Mouse (Mus musculus): Measurements from ENCODE around the gene Themis2. TPM values are rescaled to one million over a fixed set of nuclear protein-coding genes. Genes with fewer than 3 reads are reported as not detected.
"Not testable (repeated sequence)": the region's sequence is repeated elsewhere in the genome, so short reads cannot be mapped to it uniquely, and the experiment has no call there.

Themis2 gene
- total RNA-seq, 2 experiments from 2014 or later: 0.86 to 0.94 TPM

DNA sequence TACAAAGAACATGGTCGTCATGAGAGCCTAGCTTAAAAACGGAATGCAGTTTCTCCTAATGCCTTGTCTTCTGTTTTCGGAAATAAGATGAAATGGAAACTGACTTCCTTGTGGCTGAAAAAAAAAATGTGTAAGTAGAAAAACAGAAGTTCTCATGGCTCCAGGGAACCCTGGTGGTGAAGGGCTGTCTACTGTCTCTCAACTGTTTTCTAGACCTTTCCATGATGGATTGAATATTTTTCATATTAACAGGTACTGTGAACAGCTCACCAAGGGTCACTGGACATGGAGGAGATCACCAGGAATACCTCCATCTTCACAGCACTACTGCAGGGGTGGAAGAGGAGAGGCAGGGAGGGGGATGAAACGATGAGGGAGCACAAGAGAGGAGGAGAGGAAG, 1.8 kb upstream of the Themis2 start:
- no peak for DNase-seq (ENCODE audit: extremely low spot score in 1 of 2, low spot score in 2 of 2)
- intact Hi-C loops (cut with DNase I): no loop called here
- no peak; the same call in 1 of the 2 replicates for TF ChIP-seq CTCF (IDR thresholded peaks at IDR 0.05)
- Histone ChIP-seq H3K27ac (no peak overlapping the region), H3K4me3 (no peak overlapping the region)

DNA sequence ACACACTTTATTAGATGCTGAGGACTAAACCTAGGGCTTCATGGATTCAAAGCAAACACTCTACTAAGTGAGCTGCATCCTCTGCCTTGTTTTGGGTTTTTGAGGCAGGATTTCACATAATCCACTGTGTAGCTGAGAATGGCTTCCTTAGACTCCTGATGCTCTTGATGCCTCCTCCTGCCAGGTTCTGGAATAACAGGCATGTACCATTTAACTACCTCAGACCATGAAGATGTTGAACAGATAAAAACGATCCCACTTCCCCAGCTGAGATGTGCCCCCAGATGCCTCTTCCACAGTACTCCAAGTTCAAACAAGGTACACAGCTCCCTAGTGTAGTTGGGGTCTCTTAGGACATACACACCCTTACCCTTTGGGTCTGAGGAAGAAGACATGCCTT, 1.3 kb upstream of the Themis2 start:
- intact Hi-C loops (cut with DNase I): no loop called here
- H3K27ac ChIP-seq: no peak overlapping the region
- no peak for TF ChIP-seq CTCF (IDR thresholded peaks at IDR 0.05)
- no peak for DNase-seq (ENCODE audit: extremely low spot score in 1 of 2, low spot score in 2 of 2)
- no peak overlapping the region for H3K4me3 ChIP-seq

DNA sequence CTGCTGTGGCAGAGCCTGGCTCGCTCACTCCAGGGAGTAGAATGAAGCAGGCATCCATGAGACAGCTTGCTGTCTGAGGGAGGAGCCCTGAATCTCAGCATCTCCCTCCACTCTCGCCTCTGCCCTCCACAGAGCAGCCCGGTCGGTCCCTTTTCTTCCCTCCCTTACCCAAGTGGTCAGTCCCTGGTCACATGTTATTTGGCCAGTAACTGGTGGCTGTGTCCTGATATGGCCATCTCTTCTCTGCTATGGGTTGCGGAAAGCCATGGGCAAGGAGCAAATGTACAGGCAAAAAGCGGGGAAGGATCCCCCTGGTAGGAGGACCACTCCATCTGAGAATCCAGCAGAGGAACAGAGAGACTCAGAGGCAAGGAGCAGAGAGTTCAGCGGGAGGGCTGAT, 1.0 kb downstream of the Themis2 start:
- no peak for DNase-seq (ENCODE audit: extremely low spot score in 1 of 2, low spot score in 2 of 2)
- TF ChIP-seq CTCF (IDR thresholded peaks at IDR 0.05): no peak
- Histone ChIP-seq H3K4me3 (no peak overlapping the region), H3K27ac (no peak overlapping the region)
- intact Hi-C loops (cut with DNase I): no loop called here

DNA sequence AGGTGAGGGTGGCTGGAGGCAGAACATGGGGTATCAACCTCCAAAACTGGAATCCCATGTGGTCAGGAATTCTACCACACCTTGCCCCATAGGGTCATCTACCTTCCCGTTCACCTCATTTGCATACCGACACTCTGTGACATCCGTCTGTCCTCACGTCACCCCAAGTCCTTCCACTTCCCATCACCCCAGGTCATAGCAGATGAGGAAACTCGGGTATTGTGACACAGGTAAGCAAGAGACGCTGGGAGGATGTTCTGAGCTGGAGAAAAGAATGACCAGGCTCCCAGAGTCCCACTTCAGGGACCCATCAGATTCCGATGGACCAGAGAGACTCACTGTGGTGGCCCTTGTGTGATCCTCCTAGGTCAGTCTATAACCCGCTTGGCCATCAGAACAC, 1.4 kb downstream of the Themis2 start:
- Histone ChIP-seq H3K27ac (no peak overlapping the region), H3K4me3 (no peak overlapping the region)
- no peak for DNase-seq (ENCODE audit: extremely low spot score in 1 of 2, low spot score in 2 of 2)
- no peak for TF ChIP-seq CTCF (IDR thresholded peaks at IDR 0.05)
- intact Hi-C loops (cut with DNase I): no loop called here

DNA sequence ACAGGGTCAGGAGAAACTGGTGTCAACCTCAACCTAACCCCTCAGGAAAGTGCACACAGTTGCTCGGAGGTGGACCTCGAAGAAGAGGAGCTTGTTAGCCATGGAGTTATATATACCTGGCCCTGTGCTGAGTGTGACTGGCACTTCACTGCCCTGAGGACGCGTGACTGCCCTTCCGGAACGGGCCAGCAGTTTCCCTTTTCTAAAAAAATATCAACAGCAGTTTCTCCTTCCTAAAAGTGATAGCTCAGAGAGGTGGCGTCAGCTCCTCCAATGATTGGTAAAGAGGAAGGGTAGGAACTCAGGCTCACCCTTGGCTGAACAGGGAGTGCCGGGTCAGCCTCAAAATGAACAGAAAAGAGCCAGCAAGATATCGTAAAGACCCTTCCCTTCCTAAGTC, 2.2 kb downstream of the Themis2 start:
- TF ChIP-seq CTCF (IDR thresholded peaks at IDR 0.05): no peak
- no peak for DNase-seq (ENCODE audit: extremely low spot score in 1 of 2, low spot score in 2 of 2)
- intact Hi-C loops (cut with DNase I): no loop called here
- H3K4me3 ChIP-seq: no peak overlapping the region
- no peak overlapping the region for H3K27ac ChIP-seq

DNA sequence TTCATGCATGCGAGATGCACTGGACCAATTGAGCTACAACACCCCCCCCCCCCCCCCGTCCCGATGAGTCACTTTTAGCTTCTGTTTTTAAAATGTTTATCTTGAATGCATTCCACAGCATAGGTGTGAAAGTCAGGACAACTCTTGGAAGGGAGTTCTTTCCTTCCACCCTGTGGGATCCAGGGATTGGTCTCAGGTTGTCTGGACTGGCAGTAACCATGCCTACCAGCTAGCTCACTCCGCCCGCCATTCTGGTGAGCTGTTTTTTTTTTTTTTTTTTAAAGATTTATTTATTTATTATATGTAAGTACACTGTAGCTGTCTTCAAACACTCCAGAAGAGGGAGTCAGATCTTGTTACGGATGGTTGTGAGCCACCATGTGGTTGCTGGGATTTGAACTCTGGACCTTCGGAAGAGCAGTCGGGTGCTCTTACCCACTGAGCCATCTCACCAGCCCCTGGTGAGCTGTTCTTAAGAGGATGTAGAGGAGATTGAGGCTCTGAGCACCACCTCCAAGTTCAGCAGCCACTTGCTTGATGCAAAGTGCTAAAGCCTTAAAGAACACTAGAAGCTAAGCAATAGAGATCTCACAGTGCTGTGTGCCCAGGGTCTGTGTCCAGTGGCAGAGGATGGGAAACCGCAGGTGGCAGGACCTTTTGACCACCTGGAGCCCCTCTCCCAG, 2.7 kb downstream of the Themis2 start:
- intact Hi-C loops (cut with DNase I); H3K4me3 ChIP-seq; H3K27ac ChIP-seq; DNase-seq (ENCODE audit: extremely low spot score in 1 of 2, low spot score in 2 of 2): not testable (repeated sequence)

DNA sequence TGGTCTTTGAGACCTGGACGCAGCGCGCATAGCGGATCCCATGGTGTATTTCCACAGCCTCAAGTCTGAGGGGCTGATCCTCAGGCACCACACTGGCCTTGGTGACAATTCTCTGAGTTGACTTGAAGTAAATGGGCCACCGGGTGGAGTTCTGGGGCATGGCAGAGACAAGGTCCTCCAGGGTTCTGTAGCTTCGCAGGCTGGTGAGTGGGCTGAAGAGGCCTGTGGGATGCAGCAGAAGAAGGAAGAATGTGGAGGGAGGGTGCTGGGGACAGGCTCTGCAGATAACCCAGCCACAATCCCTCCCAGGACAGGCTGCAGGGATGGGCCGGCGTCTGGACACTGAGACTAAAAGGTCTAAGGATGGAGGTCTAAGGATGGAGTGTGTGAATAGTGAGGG, 6.5 kb downstream of the Themis2 start:
- intact Hi-C loops (cut with DNase I): no loop called here
- TF ChIP-seq CTCF (IDR thresholded peaks at IDR 0.05): no peak

DNA sequence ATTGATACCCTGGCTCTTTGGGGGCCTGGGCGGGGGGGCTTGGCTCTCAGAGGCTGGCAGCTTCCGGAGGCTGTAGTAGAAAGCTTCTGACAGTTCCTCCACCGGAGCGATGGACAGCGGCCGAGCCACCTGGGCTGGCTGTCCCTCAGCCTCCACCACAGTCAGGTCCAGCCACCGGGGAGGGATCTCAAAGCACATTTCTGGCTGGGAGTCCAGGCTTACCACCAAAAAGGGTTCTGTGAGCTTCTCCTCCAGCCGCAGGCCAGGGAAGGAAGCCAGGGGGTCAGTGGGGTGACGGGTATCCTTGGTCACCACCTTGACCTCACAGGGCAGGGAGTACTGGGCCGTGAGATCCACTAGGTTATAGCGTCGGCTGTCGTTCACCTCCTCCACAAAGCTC, 11.0 kb downstream of the Themis2 start:
- no peak for DNase-seq (ENCODE audit: extremely low spot score in 1 of 2, low spot score in 2 of 2)
- intact Hi-C loops (cut with DNase I): no loop called here
- H3K4me3 ChIP-seq: no peak overlapping the region
- TF ChIP-seq CTCF (IDR thresholded peaks at IDR 0.05): no peak
- no peak overlapping the region for H3K27ac ChIP-seq

More for the DNA sequence above, 6.5 kb downstream of the Themis2 start:
- H3K27ac ChIP-seq: no peak overlapping the region
- DNase-seq (ENCODE audit: extremely low spot score in 1 of 2, low spot score in 2 of 2): no peak
- no peak overlapping the region for H3K4me3 ChIP-seq

DNA sequence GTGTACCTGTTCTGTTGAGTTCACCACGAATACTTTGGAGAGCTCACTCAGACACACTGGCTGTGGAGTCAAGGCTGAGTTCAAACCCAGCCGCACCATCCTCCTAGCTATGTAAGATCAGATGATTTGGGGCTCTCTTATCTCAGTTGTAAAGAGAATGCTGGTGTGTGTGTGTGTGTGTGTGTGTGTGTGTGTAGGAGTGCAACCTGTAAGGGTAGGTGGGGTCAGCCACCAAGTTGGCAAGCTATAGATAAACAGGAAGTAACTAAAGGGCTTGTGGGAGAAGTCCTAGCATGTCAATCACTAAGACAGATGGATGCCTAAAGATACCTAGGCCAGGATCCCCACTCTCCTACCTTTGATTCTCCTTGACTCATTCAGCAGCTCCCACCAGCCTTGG, 12.5 kb downstream of the Themis2 start:
- DNase-seq (ENCODE audit: extremely low spot score in 1 of 2, low spot score in 2 of 2): no peak
- no peak overlapping the region for H3K4me3 ChIP-seq
- intact Hi-C loops (cut with DNase I): no loop called here
- H3K27ac ChIP-seq: no peak overlapping the region
- no peak for TF ChIP-seq CTCF (IDR thresholded peaks at IDR 0.05)

DNA sequence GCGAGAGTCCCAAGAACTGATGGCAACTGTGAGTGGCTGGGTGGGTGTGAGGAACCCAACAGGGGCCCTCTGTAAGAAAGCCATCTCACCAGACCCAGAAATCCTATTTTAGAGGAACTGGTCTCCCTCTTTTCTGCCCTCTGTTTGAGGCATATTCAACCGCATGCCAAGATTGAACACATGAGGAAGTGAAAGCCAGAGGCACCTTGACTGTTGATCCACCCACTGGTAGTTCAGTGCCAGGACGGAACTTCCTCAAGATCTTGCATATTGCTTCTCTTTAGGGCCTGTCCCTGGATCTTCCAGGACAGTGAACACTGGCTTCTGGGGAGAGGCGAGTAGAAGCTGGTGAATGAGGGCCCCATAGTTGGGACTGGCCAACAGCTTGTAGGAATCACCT, 15.9 kb downstream of the Themis2 start:
- DNase-seq (ENCODE audit: extremely low spot score in 1 of 2, low spot score in 2 of 2): no peak
- no peak for TF ChIP-seq CTCF (IDR thresholded peaks at IDR 0.05)
- no peak overlapping the region for H3K4me3 ChIP-seq
- no peak overlapping the region for H3K27ac ChIP-seq
- intact Hi-C loops (cut with DNase I): no loop called here

DNA sequence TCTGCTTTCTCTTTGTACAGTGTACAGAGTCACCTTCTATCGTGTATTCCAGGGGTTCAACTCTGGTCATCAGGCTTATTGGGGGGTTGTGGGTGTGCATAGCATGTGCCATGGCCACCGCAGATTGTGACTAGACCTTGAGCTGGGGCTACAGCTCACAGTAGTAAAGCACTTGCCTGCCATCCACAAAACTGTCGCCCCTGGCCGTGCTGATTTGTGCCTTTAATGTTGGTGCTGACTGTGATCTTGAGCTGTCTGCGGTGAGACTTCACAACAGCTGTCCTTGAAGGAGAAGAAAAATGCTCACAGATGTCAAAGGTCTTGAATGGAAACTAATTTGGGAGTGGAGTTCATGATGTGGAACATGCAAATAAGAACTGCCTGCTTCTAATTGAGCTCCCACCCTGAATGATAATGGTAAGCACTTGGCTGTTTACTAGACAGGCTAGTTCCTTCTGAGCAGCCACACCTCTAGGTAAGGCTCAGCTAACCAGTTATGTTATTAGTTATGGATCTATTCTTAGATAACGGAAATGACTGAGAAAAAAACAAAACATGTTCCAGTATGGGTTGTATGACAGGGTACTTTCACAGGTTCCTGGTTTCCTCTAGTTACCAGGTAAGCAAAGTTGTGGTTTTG, 17.5 kb downstream of the Themis2 start:
- H3K4me3 ChIP-seq: no peak overlapping the region
- no peak for DNase-seq (ENCODE audit: extremely low spot score in 1 of 2, low spot score in 2 of 2)
- no peak overlapping the region for H3K27ac ChIP-seq
- intact Hi-C loops (cut with DNase I): loop anchor here (5.0 kb wide), 1 partner anchor 154 kb away; no protein-coding TSS in a partner anchor
- TF ChIP-seq CTCF (IDR thresholded peaks at IDR 0.05): no peak

DNA sequence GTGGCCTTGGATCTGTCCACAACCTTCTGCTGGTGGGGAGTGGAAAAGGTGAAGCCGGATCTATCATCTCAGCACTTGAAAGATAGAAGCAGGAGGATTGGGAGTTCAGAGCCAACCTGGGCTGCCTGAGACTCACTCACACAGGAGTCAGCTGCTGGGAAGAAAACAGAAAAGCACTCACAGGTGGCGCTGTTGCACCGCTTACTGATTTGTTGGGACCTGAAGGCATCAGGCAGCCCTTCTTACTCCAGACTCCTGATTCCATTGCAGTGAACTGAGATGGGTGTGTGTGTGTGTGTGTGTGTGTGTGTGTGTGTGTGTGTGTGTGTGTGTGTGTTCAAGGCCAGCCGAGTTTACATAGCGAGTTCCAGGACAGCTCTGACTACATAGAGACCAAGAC, 19.4 kb downstream of the Themis2 start:
- peak; percentile 63 for TF ChIP-seq CTCF (IDR thresholded peaks at IDR 0.05)
- H3K27ac ChIP-seq: no peak overlapping the region
- DNase-seq (ENCODE audit: extremely low spot score in 1 of 2, low spot score in 2 of 2): peak; percentile 67 to 82
- intact Hi-C loops (cut with DNase I): loop anchor here (1.0 to 5.0 kb wide), 2 partner anchors 47 to 156 kb away; no protein-coding TSS in a partner anchor
- no peak overlapping the region for H3K4me3 ChIP-seq

DNA sequence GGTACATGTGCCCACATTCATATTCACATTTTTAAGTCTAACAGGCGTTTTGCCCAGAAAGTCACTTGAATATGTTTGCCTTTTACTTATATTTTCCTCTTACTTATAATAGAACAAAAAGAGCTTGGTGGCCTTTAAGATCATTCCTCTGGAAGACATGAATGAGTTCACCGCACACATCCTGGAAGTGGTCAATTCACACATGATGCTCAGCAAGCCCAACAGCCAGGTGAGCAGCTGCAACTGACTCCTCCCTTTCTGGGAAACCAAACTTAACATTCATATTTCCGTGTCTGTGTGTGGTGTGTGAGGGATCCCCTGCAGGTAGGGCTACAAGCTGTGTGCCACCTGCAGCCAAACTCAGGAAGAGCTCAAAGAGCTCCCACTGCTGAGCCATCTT, 21.3 kb downstream of the Themis2 start:
- no peak for DNase-seq (ENCODE audit: extremely low spot score in 1 of 2, low spot score in 2 of 2)
- Histone ChIP-seq H3K27ac (no peak overlapping the region), H3K4me3 (no peak overlapping the region)
- intact Hi-C loops (cut with DNase I): loop anchor here (5.0 kb wide), 1 partner anchor 157 kb away; no protein-coding TSS in a partner anchor
- TF ChIP-seq CTCF (IDR thresholded peaks at IDR 0.05): no peak
